Mouse (Mus musculus) mature B cell (primary cell): ENCODE data around the gene Me1.

ENCODE experiments used
- in situ Hi-C: fragments of 300-500 bp; cut with MboI; formaldehyde crosslinking; loops from 2 replicates; pipeline ENCODE4 v1.14.3; 2019

Gene Me1

DNA sequence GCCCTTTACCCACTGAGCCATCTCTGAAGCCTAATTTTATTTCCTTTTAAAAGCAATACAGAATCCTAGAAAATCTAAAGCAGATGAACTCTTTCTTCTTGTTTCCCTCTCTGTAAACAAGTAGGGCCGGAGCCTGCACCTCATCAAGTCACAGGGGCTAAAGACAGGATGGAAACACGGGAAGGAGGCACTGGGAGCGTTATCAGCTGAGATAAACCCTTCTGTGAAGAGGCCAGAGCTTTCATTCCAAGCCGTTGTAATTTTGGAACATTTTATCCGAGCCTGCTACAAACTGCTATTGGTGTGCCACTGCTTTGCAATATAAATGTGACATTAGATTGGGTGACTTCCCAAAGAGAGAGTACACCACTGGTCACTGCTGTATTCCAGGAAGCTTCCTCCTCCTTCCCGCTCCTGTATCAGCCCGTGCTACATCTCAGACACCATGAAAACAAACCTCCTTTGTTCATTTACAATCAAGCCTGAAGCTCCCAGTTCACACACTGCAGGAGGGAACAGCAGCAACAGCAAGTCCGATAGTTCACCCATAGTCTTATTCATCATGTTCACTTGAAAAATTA is 95.9 kb downstream of the Me1 start:
- in situ Hi-C loops: loop anchor here (25.0 kb wide), 1 partner anchor 637 kb away; no protein-coding TSS in a partner anchor

GRCm38 (mm10) chr9:86596983-86597382 is 98.8 kb downstream of the Me1 start:
- in situ Hi-C loops: loop anchor here (25.0 kb wide), 1 partner anchor 640 kb away; no protein-coding TSS in a partner anchor

DNA sequence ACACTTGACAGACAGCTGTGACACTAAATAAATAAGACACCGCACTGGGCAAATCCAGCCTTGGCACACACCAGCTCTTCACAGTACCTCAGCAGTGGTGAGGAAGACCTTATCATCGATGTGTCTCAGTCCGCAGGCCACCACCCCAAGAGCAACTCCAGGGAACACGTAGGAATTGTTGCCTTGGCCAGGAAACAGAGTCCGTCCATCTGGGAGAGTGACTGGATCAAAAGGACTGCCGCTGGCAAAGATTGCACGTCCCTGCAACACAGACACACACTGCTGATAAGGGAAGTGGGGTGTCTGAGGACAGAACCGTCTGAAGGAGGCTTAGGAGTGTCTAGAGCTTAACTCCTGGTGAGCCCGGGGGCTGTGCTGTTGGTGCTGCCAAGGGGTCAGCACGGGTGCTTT is 101.4 kb downstream of the Me1 start:
- in situ Hi-C loops: loop anchor here (25.0 kb wide), 1 partner anchor 643 kb away; no protein-coding TSS in a partner anchor

GRCm38 (mm10) chr9:86592676-86593668 is 102.8 kb downstream of the Me1 start:
- in situ Hi-C loops: loop anchor here (25.0 kb wide), 1 partner anchor 644 kb away; no protein-coding TSS in a partner anchor

- in situ Hi-C loops: loop anchor here (25.0 kb wide), 1 partner anchor 650 kb away; no protein-coding TSS in a partner anchor
Measured at GRCm38 (mm10) chr9:86587019-86587795, 108.5 kb downstream of the Me1 start.

GRCm38 (mm10) chr9:86583740-86584139 is 112.0 kb downstream of the Me1 start:
- in situ Hi-C loops: loop anchor here (25.0 kb wide), 1 partner anchor 654 kb away; no protein-coding TSS in a partner anchor

DNA sequence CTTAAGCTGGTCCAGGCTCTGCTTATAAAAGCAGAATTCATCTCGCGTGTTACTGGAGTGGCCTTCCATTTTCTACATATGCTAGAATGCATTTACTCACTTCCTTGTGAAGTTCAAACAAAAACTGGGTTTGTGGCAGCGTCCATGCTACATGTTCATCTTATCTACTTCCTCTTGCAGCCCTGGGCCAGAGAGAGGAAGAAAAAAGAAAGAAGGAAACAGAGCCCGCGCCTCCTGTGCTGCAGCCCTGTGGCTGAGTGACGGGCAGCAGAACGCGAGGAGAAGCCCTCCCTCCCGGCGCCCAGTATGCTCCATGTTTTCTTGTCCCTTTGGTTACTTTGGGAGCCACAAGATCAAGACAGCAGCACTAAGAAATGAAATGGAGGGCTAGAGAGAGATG is 116.1 kb downstream of the Me1 start:
- in situ Hi-C loops: loop anchor here (25.0 kb wide), 1 partner anchor 658 kb away; no protein-coding TSS in a partner anchor

DNA sequence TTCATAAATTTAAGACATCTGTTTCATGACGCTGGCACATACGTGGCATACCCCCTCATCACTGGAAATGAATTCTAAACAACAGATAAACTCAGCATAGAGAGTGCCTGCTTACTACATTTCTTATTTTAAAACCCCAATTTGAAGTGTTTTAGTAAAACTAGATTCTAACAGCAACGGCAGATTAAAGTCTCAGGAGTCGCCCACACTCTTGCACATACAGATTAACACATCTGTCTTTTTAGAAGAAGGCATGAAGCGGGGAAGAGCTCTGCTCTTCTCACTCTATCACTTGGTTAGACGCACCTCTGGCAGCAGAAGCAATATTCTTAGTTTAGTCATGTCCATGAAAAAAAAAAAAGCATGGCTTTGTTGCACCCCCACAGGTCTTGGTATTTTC is 120.6 kb downstream of the Me1 start:
- in situ Hi-C loops: loop anchor here (25.0 kb wide), 1 partner anchor 662 kb away; no protein-coding TSS in a partner anchor

- in situ Hi-C loops: no loop called here
Measured at GRCm38 (mm10) chr9:86573616-86574303, 122.0 kb downstream of the Me1 start.

DNA sequence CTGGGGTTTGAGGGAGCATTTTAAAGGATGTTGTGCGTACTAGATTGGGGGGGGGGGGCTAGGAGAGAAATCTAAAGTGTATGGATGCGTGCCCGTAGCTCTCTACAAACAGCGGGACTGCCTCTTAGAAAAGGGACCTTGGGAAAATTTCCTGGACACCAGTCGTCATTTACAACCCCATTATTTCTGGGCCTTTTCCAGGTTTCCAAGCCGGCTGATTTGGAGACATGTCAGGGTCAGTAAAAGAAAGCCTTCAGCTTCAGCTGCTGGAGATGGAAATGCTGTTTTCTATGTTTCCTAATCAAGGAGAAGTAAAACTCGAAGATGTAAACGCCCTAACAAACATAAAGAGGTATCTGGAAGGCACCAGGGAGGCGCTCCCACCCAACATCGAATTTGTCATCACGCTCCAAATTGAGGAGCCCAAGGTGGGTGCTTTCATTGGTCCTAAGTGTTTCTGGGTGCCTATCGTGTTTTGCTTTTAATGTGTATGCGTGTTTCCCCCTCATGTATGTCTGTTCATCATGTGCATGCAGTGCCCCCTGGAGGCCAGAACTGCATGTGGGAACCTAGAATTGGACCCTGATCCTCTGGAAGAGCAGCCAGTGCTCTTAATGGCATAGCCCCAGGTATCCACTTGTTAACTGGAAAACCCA is 123.0 kb downstream of the Me1 start:
- in situ Hi-C loops: no loop called here

- in situ Hi-C loops: no loop called here
Measured at GRCm38 (mm10) chr9:86572196-86572595, 123.6 kb downstream of the Me1 start.

DNA sequence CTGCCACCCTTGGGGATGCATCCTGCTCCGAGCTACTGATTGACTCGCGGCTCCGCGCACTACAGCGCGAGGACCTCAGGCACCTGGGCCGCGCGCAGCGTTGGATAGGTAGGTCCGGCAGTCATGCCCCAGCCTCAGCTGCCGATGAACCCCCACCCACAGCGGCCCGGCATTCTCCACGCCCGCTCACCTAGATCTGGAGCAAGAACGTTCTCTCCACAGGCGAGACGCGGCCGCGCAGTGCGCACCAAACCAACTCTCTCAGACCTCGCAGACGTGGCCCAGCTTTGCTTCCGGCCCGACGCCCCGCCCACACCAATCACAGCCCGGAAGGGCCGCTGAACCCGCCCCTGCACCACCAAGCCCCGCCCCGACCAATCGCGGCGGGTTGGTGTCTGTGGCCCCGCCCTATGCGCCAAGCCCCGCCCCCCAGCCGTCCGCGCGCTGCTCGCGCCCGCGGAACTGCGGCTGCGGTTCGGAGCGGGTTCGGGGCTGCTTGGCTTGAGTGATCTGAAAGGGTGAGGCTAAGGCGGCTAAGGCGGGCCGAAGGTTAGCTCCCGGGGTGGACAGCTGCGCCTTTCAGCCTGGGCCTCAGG is 124.1 kb downstream of the Me1 start, which contains the start of the genes Pgm3 and Rwdd2a:
TSS of gene Pgm3 (minus strand) at position 303 of the 596 bp plus-strand sequence.
TSS of gene Rwdd2a (plus strand) at position 452 of the 596 bp plus-strand sequence.
- in situ Hi-C loops: no loop called here

DNA sequence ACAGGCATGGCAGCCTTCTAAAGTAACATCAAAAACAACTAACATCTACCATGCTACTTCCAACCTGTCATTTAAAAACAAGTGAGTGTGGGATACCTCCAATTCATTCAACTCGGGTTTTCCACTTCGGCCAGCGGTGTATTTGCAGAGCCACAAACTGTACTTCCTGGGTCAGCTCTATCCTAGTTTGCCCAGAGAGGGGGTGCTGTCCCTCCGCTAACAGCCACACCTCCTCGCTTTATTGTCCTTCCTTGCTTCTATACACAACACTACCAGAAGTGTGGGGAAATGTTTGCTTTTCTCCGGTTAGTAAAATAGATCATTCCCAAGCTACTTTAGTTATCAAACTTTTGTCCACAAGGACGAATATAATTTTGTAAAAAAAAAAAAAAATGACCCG is 124.8 kb downstream of the Me1 start:
- in situ Hi-C loops: no loop called here

GRCm38 (mm10) chr9:86570261-86570890 is 125.4 kb downstream of the Me1 start:
- in situ Hi-C loops: no loop called here

GRCm38 (mm10) chr9:86569314-86569910 is 126.3 kb downstream of the Me1 start:
- in situ Hi-C loops: loop anchor here (10.0 kb wide), 1 partner anchor 105 kb away; the partner anchor contains the start of genes Dop1a and Ube2cbp

DNA sequence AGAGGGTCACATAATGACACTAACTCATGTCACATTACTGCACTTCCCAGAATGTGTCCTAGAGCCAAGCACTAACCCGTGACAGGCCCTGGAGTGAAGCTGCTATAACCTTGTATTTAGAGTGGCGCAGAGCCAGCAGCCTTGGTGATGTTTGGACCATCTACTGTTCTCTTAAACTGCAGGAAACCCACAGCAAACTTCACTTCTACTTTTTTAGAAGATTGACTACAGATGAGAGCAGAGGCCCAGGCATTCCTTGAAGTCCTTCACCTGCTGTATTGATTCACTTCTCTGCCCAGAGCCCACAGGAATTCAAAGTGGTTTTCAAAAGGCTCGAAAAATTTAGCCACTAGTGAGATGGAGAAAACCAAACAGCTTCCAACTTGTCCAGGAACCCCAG is 135.2 kb downstream of the Me1 start:
- in situ Hi-C loops: loop anchor here (10.0 kb wide), 1 partner anchor 96 kb away; the partner anchor contains the start of genes Dop1a and Ube2cbp

- in situ Hi-C loops: no loop called here
Measured at GRCm38 (mm10) chr9:86554641-86555040, 141.1 kb downstream of the Me1 start.

DNA sequence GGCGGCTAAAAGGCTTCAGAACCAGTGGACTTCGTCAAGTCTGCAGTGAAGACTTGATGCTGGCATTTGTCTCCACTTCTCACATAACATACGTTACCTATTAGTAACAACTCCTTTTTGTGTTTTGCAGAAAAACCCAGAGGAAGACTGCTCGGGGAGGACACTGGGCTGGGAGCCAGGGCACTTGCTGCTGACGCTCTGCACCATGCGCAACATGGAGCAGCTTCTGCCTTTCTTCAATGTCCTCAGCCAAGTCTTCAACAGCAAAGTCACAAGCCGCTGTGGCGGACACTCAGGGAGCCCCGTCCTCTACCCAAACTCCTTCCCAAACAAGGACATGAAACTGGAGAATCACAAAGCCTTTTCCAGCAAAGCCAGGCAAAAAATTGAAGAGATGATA is 141.9 kb downstream of the Me1 start:
- in situ Hi-C loops: no loop called here

DNA sequence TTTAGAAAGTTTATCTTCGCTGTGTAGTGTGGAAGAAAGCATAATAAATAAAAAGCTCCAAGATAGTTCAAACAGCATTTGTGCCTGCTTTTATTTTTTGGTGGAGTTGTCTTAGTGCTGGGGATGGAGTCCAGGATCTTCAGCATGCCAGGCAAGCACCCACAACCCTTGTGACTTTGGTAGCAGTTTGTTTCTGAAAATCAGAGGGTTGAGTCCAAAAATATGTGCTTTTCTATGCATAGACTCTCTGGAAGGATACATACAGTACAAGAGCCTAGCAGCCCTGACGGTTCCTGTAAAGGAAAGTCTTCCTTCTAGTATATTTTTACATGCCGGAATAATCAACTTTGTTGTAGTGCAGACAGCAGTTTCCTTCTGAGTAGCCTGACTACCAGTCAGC is 145.0 kb downstream of the Me1 start:
- in situ Hi-C loops: no loop called here
